ENCODE assay signal across 8 mouse cellular contexts in the genomic region with DNA sequence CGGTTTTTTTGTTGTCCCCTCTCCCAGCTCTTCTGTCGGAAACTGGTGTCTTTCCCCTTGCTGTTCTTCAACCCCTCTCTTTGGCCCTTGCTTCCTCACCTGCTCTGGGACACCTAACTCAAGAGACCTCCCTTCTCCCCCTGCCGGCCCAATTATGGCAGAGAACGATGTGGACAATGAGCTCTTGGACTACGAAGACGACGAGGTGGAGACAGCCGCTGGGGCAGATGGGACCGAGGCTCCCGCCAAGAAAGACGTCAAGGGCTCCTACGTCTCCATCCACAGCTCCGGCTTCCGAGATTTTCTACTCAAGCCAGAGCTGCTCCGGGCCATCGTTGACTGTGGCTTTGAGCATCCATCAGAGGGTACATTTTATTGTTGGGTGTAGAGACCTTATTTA. TPM values are rescaled to one million over a fixed set of nuclear protein-coding genes. Genes with fewer than 3 reads are reported as not detected.
DNase-seq lines count a peak whose midpoint lies in the region; ATAC-seq and TF ChIP-seq lines count a peak whose summit lies in the region.

No protein-coding gene starts in this region.

- WGBS in intestine, postnatal 0 days: 2% methylated on average over 16 of the region's 16 CpGs
- 5% methylated on average over 16 of the region's 16 CpGs for WGBS in liver, embryonic 15.5 days (ENCODE audit: insufficient replicate concordance)
- WGBS in olfactory bulb, adult 2 months: under 1% methylated on average over 16 of the region's 16 CpGs

- TF ChIP-seq POLR2A in olfactory bulb, adult 2 months (IDR thresholded peaks at IDR 0.05; ENCODE audit: insufficient read depth, low read depth, low read length): no peak

- H3K4me1 ChIP-seq in megakaryocyte, embryonic 14.5 days: peaks cover 70% of the 10 kb centered on the region
- H3K4me1 ChIP-seq in intestine, postnatal 0 days (replicated peaks; ENCODE audit: control insufficient read depth, insufficient read depth, low read length): peaks cover 17% of the 10 kb centered on the region
- H3K4me1 ChIP-seq in liver, embryonic 15.5 days (replicated peaks): peaks cover 61% of the 10 kb centered on the region
- peaks cover 32% of the 10 kb centered on the region for H3K4me1 ChIP-seq in olfactory bulb, adult 2 months (ENCODE audit: control insufficient read depth, insufficient read depth, low read length)

- peaks cover 2% of the 10 kb centered on the region for H3K27me3 ChIP-seq in megakaryocyte, embryonic 14.5 days (replicated peaks)
- H3K27me3 ChIP-seq in intestine, postnatal 0 days (replicated peaks; ENCODE audit: control insufficient read depth, insufficient read depth, low read length): no peaks in the 10 kb centered on the region
- no peaks in the 10 kb centered on the region for H3K27me3 ChIP-seq in liver, embryonic 15.5 days

- H3K27ac ChIP-seq in intestine, postnatal 0 days (ENCODE audit: low read depth, low read length): peak overlapping the region; percentile 100
- H3K27ac ChIP-seq in liver, embryonic 15.5 days (replicated peaks): peak overlapping the region; percentile 94
- peak overlapping the region; percentile 92; the same call in 1 of the 2 replicates for H3K27ac ChIP-seq in olfactory bulb, adult 2 months (ENCODE audit: insufficient read depth, low read depth, low read length)

- H3K4me3 ChIP-seq in megakaryocyte, embryonic 14.5 days (replicated peaks): peak overlapping the region; percentile 95
- peak overlapping the region; percentile 78 for H3K4me3 ChIP-seq in intestine, postnatal 0 days (ENCODE audit: low read depth, low read length)
- peak overlapping the region; percentile 93 for H3K4me3 ChIP-seq in liver, embryonic 15.5 days (replicated peaks)
- peak overlapping the region; percentile 77 for H3K4me3 ChIP-seq in olfactory bulb, adult 2 months (ENCODE audit: insufficient read depth, low read depth, low read length)

- ATAC-seq in megakaryocyte, adult 5-6 weeks (ENCODE audit: poor library complexity, severe bottlenecking): no peak
- no peak for ATAC-seq in intestine, postnatal 0 days
- ATAC-seq in liver, embryonic 15.5 days (ENCODE audit: insufficient read depth): no peak
- ATAC-seq in granulocyte monocyte progenitor cell, adult 5-6 weeks (replicated peaks; ENCODE audit: poor library complexity, severe bottlenecking): no peak

- DNase-seq in cerebellum, adult 8-10 months: peak; percentile 56
- peak; percentile 50 for DNase-seq in gastrocnemius, adult 18-20 months (ENCODE audit: low spot score)

- H3K36me3 ChIP-seq in megakaryocyte, embryonic 14.5 days (replicated peaks; ENCODE audit: low read length): peaks cover 53% of the 10 kb centered on the region
- H3K36me3 ChIP-seq in intestine, postnatal 0 days (ENCODE audit: control insufficient read depth, insufficient read depth): peaks cover 44% of the 10 kb centered on the region
- peaks cover 51% of the 10 kb centered on the region for H3K36me3 ChIP-seq in liver, embryonic 15.5 days (replicated peaks)

- peak; percentile 46 for TF ChIP-seq CTCF in intestine, postnatal 0 days (IDR thresholded peaks at IDR 0.05; ENCODE audit: low read depth)
- TF ChIP-seq CTCF in olfactory bulb, adult 2 months (IDR thresholded peaks at IDR 0.05; ENCODE audit: insufficient read depth, low read depth, low read length): no peak

- peak overlapping the region; percentile 89 for H3K9ac ChIP-seq in intestine, postnatal 0 days (ENCODE audit: low read depth, low read length)
- peak overlapping the region; percentile 94 for H3K9ac ChIP-seq in liver, embryonic 15.5 days

- peak overlapping the region; percentile 71 for H3K4me2 ChIP-seq in intestine, postnatal 0 days (replicated peaks; ENCODE audit: low read depth)
- peak overlapping the region; percentile 84 for H3K4me2 ChIP-seq in liver, embryonic 15.5 days

- H3K9me3 ChIP-seq in megakaryocyte, embryonic 14.5 days: no peaks in the 10 kb centered on the region
- H3K9me3 ChIP-seq in intestine, postnatal 0 days (ENCODE audit: control insufficient read depth): no peaks in the 10 kb centered on the region
- no peaks in the 10 kb centered on the region for H3K9me3 ChIP-seq in liver, embryonic 15.5 days (replicated peaks)

RNA-seq across cellular contexts. Expression of gene Ddx39b, which starts 1.5 kb away (rescaled TPM):
- polyA plus RNA-seq in megakaryocyte, embryonic 14.5 days (2012; ENCODE audit: insufficient read depth, low replicate concordance): 83.5 and 158 TPM in 2 replicates
- total RNA-seq in megakaryocyte, adult 5-6 weeks (2015): 166 TPM in 2 replicates
- total RNA-seq in megakaryocyte, adult 5-6 weeks (2017): 115 and 125 TPM in 2 replicates
- 10 to 100 TPM; 83.5 to 83.8 TPM for total RNA-seq in gastrocnemius, adult 18-20 months (2021)
- polyA plus RNA-seq in intestine, postnatal 0 days (2015; fragmentation: Nextera tagmentation; extraction: Ambion mirVana): 125 and 127 TPM in 2 replicates
- 141 and 150 TPM in 2 replicates for polyA plus RNA-seq in liver, embryonic 15.5 days (2015; fragmentation: Nextera tagmentation; extraction: Ambion mirVana)
- polyA plus RNA-seq in olfactory bulb, adult 2 months (2012; ENCODE audit: insufficient read depth, insufficient read length, low replicate concordance, missing spikeins): 290 and 359 TPM in 2 replicates
- total RNA-seq in granulocyte monocyte progenitor cell, adult 5-6 weeks (2014; fragmentation: Nextera tagmentation): 411 and 417 TPM in 2 replicates
- 175 and 187 TPM in 2 replicates for total RNA-seq in granulocyte monocyte progenitor cell, adult 5-6 weeks (2017)

RNA-seq across cellular contexts. Expression of gene Nfkbil1, which starts 7.5 kb away (rescaled TPM):
- polyA plus RNA-seq in megakaryocyte, embryonic 14.5 days (2012; ENCODE audit: insufficient read depth, low replicate concordance): 31.8 and 57.1 TPM in 2 replicates
- 2.2 and 4.5 TPM in 2 replicates for total RNA-seq in megakaryocyte, adult 5-6 weeks (2015)
- total RNA-seq in megakaryocyte, adult 5-6 weeks (2017): 10.2 and 13.3 TPM in 2 replicates
- 1 to 10 TPM; 7.0 to 7.2 TPM for total RNA-seq in gastrocnemius, adult 18-20 months (2021)
- 8.1 and 8.2 TPM in 2 replicates for polyA plus RNA-seq in intestine, postnatal 0 days (2015; fragmentation: Nextera tagmentation; extraction: Ambion mirVana)
- polyA plus RNA-seq in liver, embryonic 15.5 days (2015; fragmentation: Nextera tagmentation; extraction: Ambion mirVana): 3.2 and 3.6 TPM in 2 replicates
- not detected in 2 replicates for polyA plus RNA-seq in olfactory bulb, adult 2 months (2012; ENCODE audit: insufficient read depth, insufficient read length, low replicate concordance, missing spikeins)
- total RNA-seq in granulocyte monocyte progenitor cell, adult 5-6 weeks (2014; fragmentation: Nextera tagmentation): 4.5 and 5.2 TPM in 2 replicates
- total RNA-seq in granulocyte monocyte progenitor cell, adult 5-6 weeks (2017): 5.3 and 5.9 TPM in 2 replicates

RNA-seq across cellular contexts. Expression of gene Atp6v1g2, which starts 9.6 kb away (rescaled TPM):
- polyA plus RNA-seq in megakaryocyte, embryonic 14.5 days (2012; ENCODE audit: insufficient read depth, low replicate concordance): 0.86 TPM in 1 of 2 replicates, not detected in the other
- 6.2 and 6.9 TPM in 2 replicates for total RNA-seq in megakaryocyte, adult 5-6 weeks (2015)
- 3.0 and 3.6 TPM in 2 replicates for total RNA-seq in megakaryocyte, adult 5-6 weeks (2017)
- 1 to 10 TPM; 1.1 to 1.8 TPM for total RNA-seq in gastrocnemius, adult 18-20 months (2021)
- polyA plus RNA-seq in intestine, postnatal 0 days (2015; fragmentation: Nextera tagmentation; extraction: Ambion mirVana): 4.1 and 4.3 TPM in 2 replicates
- polyA plus RNA-seq in liver, embryonic 15.5 days (2015; fragmentation: Nextera tagmentation; extraction: Ambion mirVana): 0.58 and 0.63 TPM in 2 replicates
- polyA plus RNA-seq in olfactory bulb, adult 2 months (2012; ENCODE audit: insufficient read depth, insufficient read length, low replicate concordance, missing spikeins): not detected in 2 replicates
- 10.0 and 11.7 TPM in 2 replicates for total RNA-seq in granulocyte monocyte progenitor cell, adult 5-6 weeks (2014; fragmentation: Nextera tagmentation)
- 2.0 and 3.9 TPM in 2 replicates for total RNA-seq in granulocyte monocyte progenitor cell, adult 5-6 weeks (2017)

RNA-seq across cellular contexts. Expression of gene H2-D1, which starts 19.4 kb away (rescaled TPM):
- polyA plus RNA-seq in megakaryocyte, embryonic 14.5 days (2012; ENCODE audit: insufficient read depth, low replicate concordance): 170 and 362 TPM in 2 replicates
- 572 and 605 TPM in 2 replicates for total RNA-seq in megakaryocyte, adult 5-6 weeks (2015)
- 1,046 and 1,120 TPM in 2 replicates for total RNA-seq in megakaryocyte, adult 5-6 weeks (2017)
- 10 to 100 TPM; 36.3 to 59.0 TPM for total RNA-seq in gastrocnemius, adult 18-20 months (2021)
- polyA plus RNA-seq in intestine, postnatal 0 days (2015; fragmentation: Nextera tagmentation; extraction: Ambion mirVana): 672 and 681 TPM in 2 replicates
- polyA plus RNA-seq in liver, embryonic 15.5 days (2015; fragmentation: Nextera tagmentation; extraction: Ambion mirVana): 99.7 and 119 TPM in 2 replicates
- polyA plus RNA-seq in olfactory bulb, adult 2 months (2012; ENCODE audit: insufficient read depth, insufficient read length, low replicate concordance, missing spikeins): 345 and 592 TPM in 2 replicates
- total RNA-seq in granulocyte monocyte progenitor cell, adult 5-6 weeks (2014; fragmentation: Nextera tagmentation): 275 and 369 TPM in 2 replicates
- total RNA-seq in granulocyte monocyte progenitor cell, adult 5-6 weeks (2017): 399 and 416 TPM in 2 replicates

RNA-seq across cellular contexts. Expression of gene Gm16181, which starts 22.5 kb away (rescaled TPM):
- polyA plus RNA-seq in megakaryocyte, embryonic 14.5 days (2012; ENCODE audit: insufficient read depth, low replicate concordance): not detected in 2 replicates
- 0.76 and 2.5 TPM in 2 replicates for total RNA-seq in megakaryocyte, adult 5-6 weeks (2015)
- total RNA-seq in megakaryocyte, adult 5-6 weeks (2017): 0.88 and 4.0 TPM in 2 replicates
- not detected for total RNA-seq in gastrocnemius, adult 18-20 months (2021)
- polyA plus RNA-seq in intestine, postnatal 0 days (2015; fragmentation: Nextera tagmentation; extraction: Ambion mirVana): 0.23 and 0.30 TPM in 2 replicates
- 0.24 TPM in 1 of 2 replicates, not detected in the other for polyA plus RNA-seq in liver, embryonic 15.5 days (2015; fragmentation: Nextera tagmentation; extraction: Ambion mirVana)
- polyA plus RNA-seq in olfactory bulb, adult 2 months (2012; ENCODE audit: insufficient read depth, insufficient read length, low replicate concordance, missing spikeins): not detected in 2 replicates
- total RNA-seq in granulocyte monocyte progenitor cell, adult 5-6 weeks (2014; fragmentation: Nextera tagmentation): not detected in 2 replicates
- 0.82 TPM in 1 of 2 replicates, not detected in the other for total RNA-seq in granulocyte monocyte progenitor cell, adult 5-6 weeks (2017)
